Mouse (Mus musculus) left cerebral cortex, adult 9 months (tissue): ENCODE measurements at regions not wholly inside any gene's neighbourhood (a gene's known extent, or its start where the extent isn't known, plus 50 kb on each side); places are given as distances from the start of the nearest gene placed in this dataset.

Experiments used
- DNase-seq, 2 experiments: peaks; one replicate each; pipeline ENCODE4 v3.0.0; 2022; ENCODE audit warnings: low spot score in 2 of 2

GRCm38 (mm10) chr8:102414931-102415330 is 370.5 kb downstream of the Cdh11 start:
- no peak for DNase-seq

DNA sequence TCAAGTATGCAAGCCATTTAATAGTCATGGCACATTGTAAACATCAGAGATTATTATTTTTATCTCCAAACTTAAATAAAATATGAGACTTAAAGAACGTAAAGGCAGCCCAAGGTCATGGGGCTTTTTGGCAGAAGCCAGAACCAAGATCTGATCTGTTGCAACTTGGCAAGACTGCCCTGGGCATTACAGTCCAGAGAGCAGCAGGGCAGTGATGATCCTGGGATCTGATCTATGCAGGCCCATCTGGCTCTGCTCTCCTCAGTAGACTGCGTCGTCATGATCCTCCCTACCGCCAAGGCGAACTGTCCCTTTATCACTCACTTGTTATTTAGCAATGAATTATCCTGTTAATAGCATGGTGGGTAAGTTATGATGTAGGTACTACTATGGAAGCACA is 372.0 kb downstream of the Cdh11 start:
- DNase-seq = no peak

- no peak for DNase-seq
Observed at GRCm38 (mm10) chr8:102387591-102387990, 397.9 kb downstream of the Cdh11 start.

- DNase-seq = no peak
Observed at GRCm38 (mm10) chr8:102345392-102345791, 440.1 kb downstream of the Cdh11 start.

- peak in 1 of 2 experiments; percentile 4 for DNase-seq
Observed at GRCm38 (mm10) chr8:102332511-102332910, 452.9 kb downstream of the Cdh11 start.

- DNase-seq = no peak
Observed at GRCm38 (mm10) chr8:102331151-102331550, 454.3 kb downstream of the Cdh11 start.

DNA sequence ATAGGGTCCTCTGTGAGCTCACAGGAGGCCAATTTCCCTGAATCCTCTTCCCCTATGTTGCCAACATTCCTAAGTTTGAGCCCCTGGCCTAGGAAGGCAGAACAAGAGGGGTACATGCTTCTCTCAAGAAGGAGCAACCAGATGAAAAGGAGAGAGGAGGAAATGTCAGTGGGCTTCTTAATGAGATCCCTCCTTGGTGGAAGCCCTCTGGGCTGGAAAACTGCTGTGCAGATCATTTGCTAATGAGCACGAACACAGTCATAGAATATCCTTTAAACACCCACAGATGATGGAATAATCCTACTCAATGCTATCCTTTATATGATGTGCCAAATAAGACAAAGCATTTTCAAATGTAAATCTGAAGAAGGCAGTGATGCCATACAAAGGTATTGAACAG is 455.5 kb downstream of the Cdh11 start:
- DNase-seq = no peak
